Mouse (Mus musculus) embryo, embryonic 11.5 days (tissue): ENCODE measurements around the gene Gba.

Source experiments
- DNase-seq: peaks from one replicate; pipeline ENCODE4 v3.0.0-alpha.2; 2012; ENCODE audit warnings: low read depth, low spot score

The Gba gene

DNA sequence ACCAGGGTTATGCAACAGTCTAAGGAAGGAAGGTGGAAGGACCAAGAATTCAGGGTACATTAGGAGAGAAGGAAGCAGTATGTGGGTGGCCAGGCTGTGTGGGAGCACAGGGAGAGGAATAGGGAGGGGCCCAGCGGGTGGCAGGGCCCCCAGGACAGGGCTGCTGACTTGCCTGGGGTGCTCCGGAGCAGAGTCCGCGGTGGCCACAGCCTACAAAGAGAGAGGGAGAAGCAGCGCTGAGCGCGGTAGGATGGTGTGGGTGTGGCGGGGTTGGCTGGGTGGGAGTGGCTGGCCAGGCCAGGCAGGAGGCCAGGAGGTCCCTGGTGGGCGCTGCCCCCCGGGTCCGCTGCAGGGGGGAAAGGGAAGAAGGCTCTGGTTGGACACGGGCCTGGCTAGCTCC is 35.8 kb downstream of the Gba start:
- no peak for DNase-seq

DNA sequence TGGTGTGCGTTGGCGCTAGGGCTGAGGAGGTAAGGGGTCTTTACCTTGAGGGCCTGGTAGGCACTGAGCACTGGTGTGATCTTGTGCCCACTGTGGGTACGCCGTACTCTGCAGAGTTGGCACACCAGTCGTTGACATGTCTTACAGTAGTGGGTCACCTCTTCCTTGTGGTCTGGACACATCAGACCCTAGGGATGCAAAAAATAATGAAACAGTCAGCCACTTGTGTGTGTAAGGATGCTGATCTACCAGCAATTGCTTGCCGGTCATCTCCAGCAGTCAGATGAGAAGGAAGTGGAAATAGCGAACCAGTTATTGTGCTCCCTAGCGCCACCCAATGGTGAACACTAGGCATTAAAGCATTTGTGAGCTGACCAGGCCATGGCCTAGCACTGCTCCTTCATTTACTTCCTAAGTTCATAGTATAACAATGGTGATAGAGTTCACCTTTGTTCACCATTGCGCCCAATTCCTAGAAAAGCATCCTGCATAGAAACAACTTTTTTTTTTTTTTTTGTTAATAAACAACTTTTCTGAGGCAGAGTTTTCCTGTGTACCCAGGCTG is 39.7 kb downstream of the Gba start:
- no peak for DNase-seq

DNA sequence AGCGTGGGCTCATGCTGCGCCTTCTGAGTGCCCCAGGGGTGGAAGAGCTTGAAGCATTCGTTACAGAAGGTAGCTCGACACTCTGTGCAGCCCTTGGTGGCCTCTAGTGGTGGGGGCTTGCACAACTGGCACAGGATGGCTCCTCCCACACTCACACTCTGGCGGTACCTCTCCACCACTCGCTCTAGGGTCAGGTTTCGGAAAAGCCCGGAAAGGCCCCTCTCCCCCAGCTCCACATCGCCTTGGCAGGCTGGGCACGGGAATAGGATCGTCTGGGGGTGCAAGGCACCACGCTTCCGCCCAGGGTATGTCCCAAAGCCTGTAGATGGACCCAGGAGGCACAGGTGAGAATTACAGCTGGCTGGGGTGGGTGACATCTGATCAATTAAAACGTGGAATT is 40.9 kb downstream of the Gba start:
- no peak for DNase-seq

GRCm38 (mm10) chr3:89244158-89244981 is 41.6 kb downstream of the Gba start:
- no peak for DNase-seq

DNA sequence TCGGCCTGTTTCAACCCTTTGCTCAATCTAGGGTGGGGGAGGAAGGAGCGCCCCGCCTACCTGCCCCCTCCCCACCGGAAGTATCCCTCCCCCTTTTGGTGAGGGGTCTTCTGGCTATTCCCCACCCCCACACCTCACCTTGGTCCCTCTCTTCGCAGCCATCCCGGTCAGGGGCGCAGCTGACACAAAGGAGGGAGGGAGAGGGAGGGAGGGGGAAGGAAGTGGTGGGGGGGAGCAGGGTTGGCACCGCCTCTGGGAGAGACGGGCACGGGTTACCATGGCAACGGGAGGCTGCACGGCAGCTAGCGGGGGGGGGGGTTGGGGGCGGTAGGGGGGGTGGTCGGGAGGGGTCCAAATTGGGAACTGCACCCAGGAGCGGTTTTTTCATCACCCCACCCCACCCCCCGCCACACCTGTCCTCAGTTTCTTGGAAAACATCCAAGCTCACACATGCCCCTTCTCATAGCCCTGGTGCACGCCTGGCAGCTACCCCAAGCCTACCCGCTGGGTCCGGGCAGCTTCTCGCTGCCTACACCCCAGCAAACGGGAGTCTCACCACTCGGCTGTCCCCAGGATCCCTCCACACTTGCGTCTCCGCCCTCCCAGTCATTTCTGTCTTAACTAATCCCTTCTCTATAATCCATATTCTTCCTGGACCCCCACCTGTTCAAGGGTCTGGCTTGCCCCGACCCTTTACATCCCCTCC is 42.4 kb downstream of the Gba start:
- no peak for DNase-seq

DNA sequence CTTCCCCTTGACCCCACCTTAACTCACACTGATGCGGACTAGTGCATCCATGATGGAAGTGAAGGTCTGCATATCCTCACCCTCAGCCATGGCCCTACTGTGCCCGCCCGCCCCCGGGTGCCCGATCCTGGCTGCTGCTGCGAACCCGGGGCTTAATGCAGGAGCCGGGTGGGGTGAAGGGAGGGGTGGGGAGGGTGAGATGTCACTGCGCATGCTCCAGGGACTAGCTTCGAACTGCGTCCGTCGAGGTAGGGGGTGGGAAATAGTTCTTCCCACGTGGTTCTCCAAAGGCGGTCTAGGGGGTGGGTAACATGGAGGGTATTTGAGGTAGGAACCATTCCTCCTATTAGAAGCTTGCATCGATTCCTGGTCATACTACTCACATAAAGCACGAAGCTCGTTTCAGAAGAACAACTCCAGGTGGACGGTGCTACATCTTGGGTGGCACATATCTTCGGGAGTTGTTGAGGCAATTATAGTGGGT is 43.0 kb downstream of the Gba start, which contains the start of gene Krtcap2:
Gene Krtcap2 (plus strand): TSS at position 279 of the 484 bp plus-strand sequence.
- DNase-seq = no peak

GRCm38 (mm10) chr3:89246261-89247100 is 43.8 kb downstream of the Gba start, which contains the start of gene Trim46:
Gene Trim46, minus strand, starts transcription at chr3:89246309.
- DNase-seq = peak; percentile 86

DNA sequence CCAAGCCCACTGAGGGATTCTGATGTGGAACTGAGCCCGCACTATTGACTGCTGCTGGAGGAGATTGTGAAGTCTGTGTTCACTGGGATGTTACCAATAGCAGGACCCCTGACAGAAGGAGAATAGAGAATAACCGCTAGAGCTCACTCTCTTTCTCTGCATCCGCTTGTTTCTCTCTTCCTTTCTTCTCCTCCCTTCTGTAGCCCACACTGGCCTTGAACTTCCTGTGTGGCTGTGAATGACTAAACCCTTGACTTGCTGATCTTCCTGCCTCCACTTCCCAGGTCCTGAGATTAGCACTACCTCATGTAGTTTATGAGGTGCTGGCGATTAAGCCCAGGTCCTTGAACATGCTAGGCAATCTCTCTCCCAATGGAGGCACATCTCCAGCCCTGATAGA is 44.7 kb downstream of the Gba start:
- no peak for DNase-seq

DNA sequence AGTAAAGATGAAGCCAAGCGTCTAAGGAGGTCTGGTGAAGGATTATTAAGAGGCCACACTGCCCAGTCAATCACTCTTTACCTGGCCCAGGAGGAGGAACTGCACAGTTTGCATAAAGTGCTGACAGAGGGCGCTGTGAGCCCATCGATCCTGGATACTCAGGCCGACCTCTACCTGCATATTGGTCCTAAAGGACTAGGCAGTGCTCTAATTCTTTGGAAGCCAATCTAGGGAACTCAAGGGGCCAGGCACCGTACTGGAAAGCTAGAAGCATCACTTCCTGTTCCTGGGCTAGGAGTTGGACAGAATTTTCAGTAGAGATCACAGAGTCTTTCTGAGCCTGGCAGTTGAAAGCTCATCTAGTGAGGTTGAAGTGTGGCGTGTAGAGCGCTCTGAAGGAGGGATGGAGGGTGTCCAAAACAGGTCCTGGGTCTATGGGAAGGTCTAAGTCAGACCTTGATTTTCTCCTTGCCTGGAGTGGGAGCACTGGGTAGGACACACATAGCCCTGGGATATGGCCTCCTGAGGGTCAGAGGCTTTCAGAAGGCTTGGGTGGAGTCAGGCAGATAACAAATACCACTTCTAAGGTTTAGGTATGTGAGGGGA is 47.8 kb downstream of the Gba start:
- no peak for DNase-seq

DNA sequence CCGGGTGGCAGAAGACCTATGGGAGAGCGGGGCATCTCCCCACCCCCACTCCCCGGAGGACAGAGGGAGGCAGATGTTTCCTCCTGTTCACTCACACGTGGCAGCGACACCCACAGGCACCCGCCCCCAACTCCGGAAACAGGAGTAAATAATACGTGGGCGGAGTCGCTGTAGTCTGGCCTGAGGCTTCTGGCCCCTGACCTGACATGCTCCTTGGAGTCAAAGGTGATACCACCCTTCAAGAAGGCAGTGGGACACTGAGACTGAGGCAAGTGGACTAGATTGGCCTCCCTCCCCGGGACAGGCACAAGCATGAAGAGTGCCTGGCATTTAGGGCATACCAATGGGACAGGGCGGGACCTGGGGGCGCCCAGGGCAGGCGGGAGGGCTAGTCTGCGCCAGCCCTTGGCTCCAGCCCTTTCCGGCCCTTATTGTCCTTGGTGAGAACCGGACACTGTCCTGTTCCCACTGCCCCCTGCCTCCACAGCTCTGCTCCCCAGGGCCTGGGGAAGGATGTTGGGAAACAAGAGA is 48.7 kb downstream of the Gba start:
- no peak for DNase-seq

- DNase-seq = no peak
Observed at GRCm38 (mm10) chr3:89254994-89255393, 52.3 kb downstream of the Gba start.

DNA sequence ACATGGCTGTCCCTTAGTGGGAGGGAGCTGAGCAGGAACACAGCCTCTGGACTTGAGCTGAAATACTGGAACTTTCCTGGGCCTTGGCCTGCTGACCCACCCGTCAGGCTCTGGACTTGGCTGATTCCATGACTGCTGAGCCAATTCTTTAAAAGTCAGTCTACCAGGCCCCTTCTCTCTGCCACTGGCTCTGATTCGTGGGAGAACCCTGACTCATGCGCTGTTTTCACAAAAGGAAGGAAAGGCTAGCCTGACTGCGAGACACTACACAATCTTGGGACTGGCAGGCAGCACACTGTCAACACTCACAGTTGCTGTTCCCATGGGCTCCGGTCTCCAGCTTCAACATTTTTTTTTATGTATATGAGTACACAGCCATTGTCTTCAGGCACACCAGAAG is 53.4 kb downstream of the Gba start:
- no peak for DNase-seq
